Mouse (Mus musculus): ENCODE data around the gene Ikzf4. TPM values are rescaled to one million over a fixed set of nuclear protein-coding genes. Genes with fewer than 3 reads are reported as not detected.
A peak's percentile ranks its signal among the peaks of the same experiment; 100 is the strongest.

Ikzf4 gene
- total and polyA plus RNA-seq, 3 experiments = 0.03 TPM; not detected in 2

DNA sequence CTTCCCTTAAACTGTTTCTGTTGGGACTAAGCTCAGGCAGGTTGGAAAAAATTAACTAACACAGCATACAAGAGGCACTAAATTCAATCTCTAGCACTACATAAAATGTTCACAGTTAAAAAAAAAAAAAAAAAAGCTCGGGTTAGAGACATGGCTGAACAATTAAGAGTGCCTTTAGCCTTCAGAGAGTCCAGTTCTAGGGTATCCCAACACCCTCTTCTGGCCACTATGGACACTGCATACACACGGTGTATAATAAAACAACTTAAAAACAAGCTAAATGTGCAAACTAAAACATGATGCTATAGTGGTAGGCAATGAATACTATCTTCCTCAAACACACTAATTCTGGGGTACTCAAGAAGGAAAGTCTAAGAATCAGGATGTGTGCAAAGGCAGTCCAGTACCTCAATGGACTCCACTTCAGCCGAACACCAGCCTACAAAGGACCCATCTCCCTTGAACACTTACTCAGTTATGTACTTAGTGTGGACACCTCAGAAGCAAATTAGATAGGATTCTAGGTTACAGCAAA is 23.7 kb downstream of the Ikzf4 start:
- peak; percentile 63 for DNase-seq (ENCODE audit: low read depth, low spot score)
- peaks cover 14% of the 10 kb centered on the region for H3K79me2 ChIP-seq (ENCODE audit: control insufficient read depth, insufficient read depth, low read length, poor library complexity)
- no peak overlapping the region for H3K27ac ChIP-seq (ENCODE audit: control insufficient read depth, low read depth, low read length)
- TF ChIP-seq MXI1 (IDR thresholded peaks at IDR 0.05; ENCODE audit: low read depth, low read length) = no peak
- no peak for TF ChIP-seq BHLHE40 (IDR thresholded peaks at IDR 0.05; ENCODE audit: borderline replicate concordance, low read depth, low read length)
- no peak for TF ChIP-seq USF2 (IDR thresholded peaks at IDR 0.05; ENCODE audit: borderline replicate concordance in 1 of 2, insufficient read depth in 1 of 2, low read depth in 1 of 2, low read length in 2 of 2)
- no peak for TF ChIP-seq RCOR1 (IDR thresholded peaks at IDR 0.05; ENCODE audit: low read depth, low read length)
- peak; percentile 22; the same call in 1 of the 2 replicates for TF ChIP-seq SMC3 (IDR thresholded peaks at IDR 0.05; ENCODE audit: low read depth, low read length)
- TF ChIP-seq UBTF (IDR thresholded peaks at IDR 0.05; ENCODE audit: borderline replicate concordance, insufficient read depth, low read depth, low read length) = no peak
- TF ChIP-seq TBP (IDR thresholded peaks at IDR 0.05; ENCODE audit: low read depth, low read length) = no peak
- TF ChIP-seq MAX (IDR thresholded peaks at IDR 0.05; ENCODE audit: low read length) = no peak
- TF ChIP-seq CHD2 (IDR thresholded peaks at IDR 0.05; ENCODE audit: low read length) = no peak
- TF ChIP-seq NELFE (IDR thresholded peaks at IDR 0.05; ENCODE audit: low read depth, low read length) = no peak
- TF ChIP-seq CTCF (IDR thresholded peaks at IDR 0.05 in 2 of 3, conservative IDR thresholded peaks at IDR 0.05 in 1 of 3; ENCODE audit: control insufficient read depth in 1 of 3, insufficient read depth in 1 of 3, low read depth in 2 of 3, low read length in 3 of 3, poor library complexity in 1 of 3, severe bottlenecking in 1 of 3) = peak in 2 of 3 experiments; percentile 27 to 45; a peak in 3 of 6 replicates
- peak; percentile 73 for TF ChIP-seq ZNF384 (IDR thresholded peaks at IDR 0.05; ENCODE audit: low read depth, low read length)
- no peak for TF ChIP-seq MEF2A (IDR thresholded peaks at IDR 0.05; ENCODE audit: extremely low read depth, insufficient replicate concordance, low read depth, low read length, poor library complexity, severe bottlenecking)
- H3K4me3 ChIP-seq (ENCODE audit: control insufficient read depth in 1 of 2, insufficient read depth in 1 of 2, low read depth in 2 of 2, low read length in 2 of 2) = no peak overlapping the region
- H3K9me3 ChIP-seq (replicated peaks; ENCODE audit: insufficient read depth, low read length) = no peaks in the 10 kb centered on the region
- H3K9ac ChIP-seq (ENCODE audit: control insufficient read depth, low read depth, low read length, poor library complexity, severe bottlenecking) = no peak overlapping the region
- H3K27me3 ChIP-seq (ENCODE audit: control insufficient read depth in 1 of 2, insufficient read depth in 2 of 2, low read length in 2 of 2) = no peaks in the 10 kb centered on the region
- H3K4me1 ChIP-seq (ENCODE audit: control insufficient read depth in 1 of 2, insufficient read depth in 2 of 2, low read length in 2 of 2) = peaks cover 0 to 13% of the 10 kb centered on the region in 2 experiments; a peak in 1 of 4 replicates
- peaks cover 7 to 13% of the 10 kb centered on the region in 2 experiments for H3K36me3 ChIP-seq (ENCODE audit: control insufficient read depth in 1 of 2, insufficient read depth in 2 of 2, low read length in 2 of 2)

DNA sequence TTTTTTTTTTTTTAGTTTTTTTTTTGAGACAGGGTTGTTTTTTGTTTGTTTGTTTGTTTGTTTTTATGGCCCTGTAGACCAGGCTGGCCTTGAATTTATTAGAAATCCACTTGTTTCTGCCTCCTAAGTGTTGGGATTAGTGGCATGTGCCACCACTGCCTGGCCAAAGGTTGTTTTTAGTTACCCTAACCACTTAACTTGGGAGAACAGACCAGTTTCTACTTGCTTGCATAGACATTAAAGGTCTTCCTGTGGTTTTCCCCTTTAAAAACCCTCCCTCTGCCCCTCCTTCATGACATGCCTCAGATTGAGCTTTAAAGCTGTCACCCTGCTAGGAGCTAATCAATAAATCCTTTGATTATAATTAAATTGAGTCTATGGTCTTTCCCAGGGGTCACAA is 25.6 kb downstream of the Ikzf4 start:
- Histone ChIP-seq H3K4me3 (ENCODE audit: control insufficient read depth in 1 of 2, insufficient read depth in 1 of 2, low read depth in 2 of 2, low read length in 2 of 2) (no peak overlapping the region), H3K79me2 (ENCODE audit: control insufficient read depth, insufficient read depth, low read length, poor library complexity) (peaks cover 4% of the 10 kb centered on the region), H3K9ac (ENCODE audit: control insufficient read depth, low read depth, low read length, poor library complexity, severe bottlenecking) (no peak overlapping the region), H3K9me3 (replicated peaks; ENCODE audit: insufficient read depth, low read length) (no peaks in the 10 kb centered on the region), H3K27ac (ENCODE audit: control insufficient read depth, low read depth, low read length) (no peak overlapping the region), H3K36me3 (ENCODE audit: control insufficient read depth in 1 of 2, insufficient read depth in 2 of 2, low read length in 2 of 2) (peaks cover 7 to 14% of the 10 kb centered on the region in 2 experiments), H3K27me3 (ENCODE audit: control insufficient read depth in 1 of 2, insufficient read depth in 2 of 2, low read length in 2 of 2) (no peaks in the 10 kb centered on the region), H3K4me1 (ENCODE audit: control insufficient read depth in 1 of 2, insufficient read depth in 2 of 2, low read length in 2 of 2) (peaks cover 0 to 18% of the 10 kb centered on the region in 2 experiments; a peak in 2 of 4 replicates)
- TF ChIP-seq SMC3 (IDR thresholded peaks at IDR 0.05; ENCODE audit: low read depth, low read length) = no peak
- no peak for TF ChIP-seq KAT2A (conservative IDR thresholded peaks at IDR 0.05; ENCODE audit: low read depth, low read length)
- TF ChIP-seq CTCF (IDR thresholded peaks at IDR 0.05 in 2 of 3, conservative IDR thresholded peaks at IDR 0.05 in 1 of 3; ENCODE audit: control insufficient read depth in 1 of 3, insufficient read depth in 1 of 3, low read depth in 2 of 3, low read length in 3 of 3, poor library complexity in 1 of 3, severe bottlenecking in 1 of 3) = no peak
- no peak for TF ChIP-seq MYC (IDR thresholded peaks at IDR 0.05; ENCODE audit: low read depth, low read length)
- TF ChIP-seq ZC3H11A (IDR thresholded peaks at IDR 0.05; ENCODE audit: low read depth, low read length) = no peak
- TF ChIP-seq BHLHE40 (IDR thresholded peaks at IDR 0.05; ENCODE audit: borderline replicate concordance, low read depth, low read length) = no peak
- no peak for DNase-seq (ENCODE audit: low read depth, low spot score)
